Mouse (Mus musculus) frontal cortex, postnatal 10 days (tissue): ENCODE data around the gene Strada.

Experiments used
- DNase-seq, 2 experiments: peaks; one replicate each; pipeline ENCODE4 v3.0.0; 2022; ENCODE audit warnings: low spot score in 2 of 2, mixed read lengths in 1 of 2

Strada gene

DNA sequence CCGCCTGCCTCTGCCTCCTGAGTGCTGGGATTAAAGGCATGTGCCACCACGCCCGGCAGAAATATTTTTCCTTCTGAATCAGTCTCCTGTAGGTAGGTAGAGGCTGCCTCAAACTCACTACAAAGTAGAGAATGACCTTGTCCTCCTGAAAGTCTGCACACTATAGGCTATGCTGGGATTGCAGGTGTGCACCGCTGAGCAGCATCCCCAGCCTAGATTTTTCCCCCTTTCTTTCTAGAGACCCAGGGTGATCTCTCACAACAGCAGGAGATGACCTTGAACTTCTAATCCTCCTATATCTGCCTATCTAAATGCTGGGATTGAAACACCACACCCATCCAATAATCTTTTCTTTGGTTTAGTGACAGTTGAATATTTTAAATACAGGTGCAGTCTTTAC is 14.6 kb downstream of the Strada start:
- DNase-seq, result no peak

DNA sequence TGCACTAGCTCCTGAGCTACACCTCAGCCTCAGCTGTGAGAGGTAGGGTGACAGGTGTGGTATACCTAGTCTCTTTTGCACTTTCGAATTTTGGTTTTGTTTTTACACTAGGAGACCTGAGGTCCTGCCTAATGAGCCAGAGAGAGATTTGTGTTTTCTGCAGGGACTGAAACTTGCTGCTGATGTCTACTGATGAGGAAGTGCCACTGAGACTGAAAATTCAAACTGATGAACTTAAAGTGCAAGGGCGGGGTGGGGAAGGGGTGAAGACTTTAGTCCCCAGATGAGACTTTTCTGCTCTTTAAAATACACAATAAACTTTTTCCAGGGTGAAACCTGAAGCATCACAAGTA is 21.5 kb downstream of the Strada start:
- no peak for DNase-seq

DNA sequence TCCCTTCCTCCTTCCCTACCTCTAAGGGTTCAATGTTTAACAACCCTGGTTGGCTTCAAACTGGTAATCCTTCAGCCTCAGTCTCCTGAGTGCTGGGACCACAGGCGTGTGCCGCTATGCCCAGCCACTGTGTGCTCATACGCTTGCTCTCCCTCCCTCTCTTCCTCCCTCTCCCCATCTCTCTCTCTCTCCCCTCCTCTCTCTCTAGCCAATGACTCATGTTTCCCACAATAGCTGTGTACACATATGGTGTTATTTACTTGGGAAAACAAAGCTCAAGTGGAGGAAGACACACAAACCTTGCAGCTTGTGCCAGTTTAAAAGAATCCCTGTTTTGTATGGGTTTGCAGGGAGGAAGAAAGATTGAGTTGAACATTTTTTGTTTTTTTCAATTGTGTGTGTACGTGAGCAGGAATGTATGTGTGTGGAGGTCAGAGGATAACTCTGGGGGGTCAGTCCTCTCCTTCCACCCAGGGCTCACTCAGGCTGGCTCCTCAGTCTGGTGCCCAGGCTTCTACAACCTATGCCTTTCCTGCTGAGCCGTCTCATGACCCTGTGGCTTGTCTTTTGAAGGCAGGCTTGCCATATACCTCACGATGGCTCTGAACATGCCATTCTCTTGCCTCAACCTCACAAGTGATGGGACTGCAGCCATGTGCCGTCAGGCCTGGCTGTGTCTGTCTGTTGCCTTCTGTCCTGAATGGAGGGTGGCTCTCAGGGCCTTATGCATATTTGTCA is 22.1 kb downstream of the Strada start:
- no peak for DNase-seq

DNA sequence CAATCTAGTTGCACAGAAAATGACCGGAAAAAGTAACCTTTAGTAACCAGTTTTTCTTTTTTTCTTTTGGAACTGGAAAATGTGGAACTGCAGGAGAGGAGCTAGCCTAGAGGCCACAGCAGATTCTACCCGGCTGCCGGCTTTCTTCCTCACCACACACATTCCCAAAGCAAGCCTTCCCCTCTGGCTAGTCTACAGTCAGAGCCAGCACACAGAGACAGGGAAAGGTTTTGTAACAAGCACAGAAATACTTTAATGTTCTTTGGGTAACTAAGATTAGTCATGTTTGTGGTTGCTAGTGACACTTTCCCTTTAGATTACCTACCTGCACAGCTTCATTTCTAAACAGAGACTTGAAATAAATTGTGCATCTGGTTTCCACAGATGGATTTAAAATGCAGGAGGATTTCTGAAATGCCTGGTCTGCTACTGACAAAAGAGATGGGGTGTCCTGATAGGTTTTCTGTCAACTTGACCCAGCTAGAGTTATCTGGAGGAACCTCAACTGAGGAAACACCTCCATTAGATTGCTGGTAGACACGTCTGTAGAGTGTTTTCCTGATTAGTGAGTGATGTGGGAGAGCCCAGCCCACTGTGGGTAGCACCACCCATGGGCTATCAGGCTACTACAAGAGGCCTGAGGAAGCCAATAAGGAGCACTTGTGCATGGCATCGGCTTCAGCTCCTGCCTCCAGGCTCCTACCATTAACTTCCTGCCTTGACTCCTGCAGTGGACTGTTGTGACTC is 23.8 kb downstream of the Strada start:
- DNase-seq, result no peak

DNA sequence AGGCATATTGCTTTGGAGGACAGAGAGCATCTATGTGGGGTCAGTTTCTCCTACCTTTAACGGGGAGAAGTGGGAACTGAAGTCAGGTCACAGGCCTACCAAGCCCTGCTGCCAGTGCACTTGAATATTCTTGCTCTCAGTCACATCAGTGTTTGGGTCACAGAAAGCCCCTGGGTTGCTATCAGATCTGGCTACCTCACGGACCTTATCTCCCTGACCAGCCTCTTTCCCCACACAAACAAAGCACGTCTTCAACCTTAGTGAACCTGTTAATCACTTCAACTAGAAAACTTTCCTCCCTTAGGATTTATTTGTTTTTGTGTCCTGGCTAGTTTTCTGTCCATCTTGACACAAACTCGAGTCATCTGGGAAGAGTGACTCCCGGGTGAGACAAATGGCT is 25.6 kb downstream of the Strada start:
- DNase-seq, result no peak

DNA sequence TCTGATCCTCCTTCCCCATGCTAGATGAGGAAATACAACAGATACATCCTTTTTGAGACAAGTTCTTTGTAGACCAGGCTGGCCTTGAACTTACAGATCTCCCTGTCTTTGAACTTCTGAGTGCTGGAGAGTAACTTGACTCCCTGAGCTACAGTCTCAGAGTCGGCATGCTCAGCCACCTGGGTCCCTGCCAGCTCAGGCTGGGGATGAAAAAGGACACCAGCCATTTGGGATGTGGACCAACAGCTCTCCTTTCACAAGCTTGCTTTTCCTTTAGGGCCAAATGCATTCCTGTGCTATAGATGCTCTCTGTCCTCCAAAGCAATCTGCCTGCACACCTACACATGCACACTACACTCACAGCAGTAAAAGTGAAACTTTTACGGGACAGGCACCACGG is 26.9 kb downstream of the Strada start:
- no peak for DNase-seq

DNA sequence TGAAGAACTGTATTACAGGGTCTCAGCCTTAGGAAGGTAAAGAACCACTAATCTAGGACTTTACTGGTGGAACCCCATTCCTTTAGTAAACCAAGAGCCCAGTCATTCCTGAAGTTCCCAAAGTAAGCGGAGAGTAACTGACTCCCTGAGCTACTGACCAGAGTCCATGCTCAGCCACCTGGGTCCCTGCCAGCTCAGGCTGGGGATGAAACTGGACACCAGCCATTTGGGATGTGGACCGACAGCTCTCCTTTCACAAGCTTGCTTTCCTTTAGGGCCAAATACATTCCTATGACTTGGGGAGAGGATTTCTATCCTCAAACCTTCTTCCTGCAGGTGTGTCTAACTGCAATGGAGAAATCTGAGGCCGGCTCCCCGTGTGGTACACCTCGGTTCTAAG is 27.6 kb downstream of the Strada start:
- DNase-seq, result no peak

DNA sequence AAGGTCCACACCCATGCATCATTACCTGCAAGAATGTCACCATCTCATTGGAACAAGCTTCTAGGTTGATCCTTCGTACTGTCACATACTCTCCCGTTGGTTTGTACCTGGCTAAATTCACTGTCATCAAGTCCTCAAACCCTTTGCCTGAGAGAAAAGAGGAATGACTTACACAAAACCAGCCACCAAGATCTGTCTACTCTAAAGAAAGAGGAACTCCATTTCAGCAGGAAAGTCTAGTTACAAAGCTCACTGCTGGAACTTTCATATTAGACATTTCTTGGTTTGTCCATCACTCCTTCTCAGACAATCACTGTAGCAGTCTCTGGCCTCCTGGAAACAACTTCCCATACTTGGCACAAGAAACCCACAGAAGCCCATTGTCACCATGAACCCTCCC is 28.7 kb downstream of the Strada start:
- DNase-seq, result no peak

DNA sequence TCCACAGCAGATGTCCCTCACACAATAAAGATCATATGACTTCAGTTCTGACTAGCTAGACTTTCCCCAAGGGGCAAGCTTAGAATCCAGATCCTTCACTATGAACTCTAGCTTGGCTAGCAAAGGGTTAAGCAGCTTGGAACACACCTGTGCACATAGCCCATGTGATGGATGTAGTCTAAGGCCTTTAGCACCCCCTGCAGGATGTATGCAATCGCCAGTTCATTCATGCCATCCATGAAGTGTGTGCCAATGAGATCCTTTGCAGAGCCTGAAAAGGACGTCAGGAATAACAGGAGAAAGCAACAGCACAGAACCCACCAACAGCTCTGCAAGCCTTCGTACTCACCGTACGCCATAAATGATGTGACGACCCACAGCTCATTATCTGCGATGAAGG is 31.2 kb downstream of the Strada start:
- DNase-seq, result no peak

DNA sequence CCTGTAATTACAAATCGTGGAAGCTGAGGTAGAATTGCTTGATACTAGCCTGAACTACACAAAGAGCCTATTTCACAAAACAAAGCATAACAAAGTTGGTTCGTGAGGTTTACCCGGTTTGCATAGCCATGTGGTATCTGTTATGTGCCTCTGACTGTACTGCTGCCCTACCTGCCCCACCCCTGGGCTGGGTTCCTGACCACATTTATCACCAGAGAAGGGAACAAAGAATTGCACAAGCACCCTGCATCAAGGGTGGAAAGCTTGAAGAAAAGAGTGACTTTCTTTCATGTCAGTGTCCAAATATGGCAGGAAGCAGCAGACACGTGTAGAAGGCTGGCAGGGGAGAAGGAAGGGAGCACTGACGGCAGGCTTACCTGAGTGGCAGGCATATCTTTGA is 34.5 kb downstream of the Strada start:
- DNase-seq, result no peak

DNA sequence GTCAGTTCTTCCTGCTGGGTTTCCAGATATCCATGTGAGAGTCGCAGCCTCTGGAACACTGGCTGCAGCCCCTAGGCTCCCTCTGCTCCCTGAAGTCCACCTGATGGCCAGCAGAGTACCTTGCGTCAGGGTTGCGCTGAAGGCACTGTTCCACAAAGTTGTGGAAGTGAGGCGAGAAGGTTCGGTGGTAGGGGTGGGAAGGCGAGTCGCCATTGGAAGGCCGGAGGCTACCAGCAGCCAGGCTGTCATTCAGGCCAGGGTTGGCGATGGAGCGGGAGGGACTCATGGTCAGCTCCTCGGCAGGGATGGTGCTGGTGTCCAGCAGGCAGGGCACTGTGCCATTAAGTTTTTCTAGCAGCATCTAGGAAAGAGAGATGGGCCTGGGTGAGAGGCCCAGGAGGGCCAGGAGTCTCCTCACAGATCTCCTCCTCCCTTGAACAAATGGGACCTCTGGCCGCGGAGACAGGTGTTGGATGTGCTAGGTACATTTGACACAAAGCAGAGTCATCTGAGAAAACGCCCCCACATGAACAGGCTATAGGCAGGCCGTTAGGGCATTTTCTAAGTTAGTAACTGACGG is 37.3 kb downstream of the Strada start:
- DNase-seq, result no peak

DNA sequence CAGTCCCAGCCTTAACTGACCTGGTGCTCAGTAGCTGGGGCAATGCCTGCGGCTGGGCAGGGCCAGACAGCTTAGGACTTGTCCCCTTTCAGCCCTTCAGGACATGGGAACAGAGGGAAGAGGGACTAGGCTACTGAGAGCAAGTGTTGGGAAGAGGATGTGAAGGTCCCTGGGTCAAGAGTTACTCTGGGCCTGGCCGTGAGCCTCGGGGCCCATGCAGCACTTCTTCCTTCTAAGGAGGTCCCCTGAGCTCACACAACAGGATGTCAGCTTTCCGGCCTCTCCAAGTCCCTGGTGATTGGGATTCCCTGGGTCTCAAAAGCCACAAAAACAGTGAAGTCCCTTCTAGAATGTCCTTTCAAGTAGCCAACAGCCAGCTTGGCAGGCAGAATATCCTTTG is 38.4 kb downstream of the Strada start:
- no peak for DNase-seq

DNA sequence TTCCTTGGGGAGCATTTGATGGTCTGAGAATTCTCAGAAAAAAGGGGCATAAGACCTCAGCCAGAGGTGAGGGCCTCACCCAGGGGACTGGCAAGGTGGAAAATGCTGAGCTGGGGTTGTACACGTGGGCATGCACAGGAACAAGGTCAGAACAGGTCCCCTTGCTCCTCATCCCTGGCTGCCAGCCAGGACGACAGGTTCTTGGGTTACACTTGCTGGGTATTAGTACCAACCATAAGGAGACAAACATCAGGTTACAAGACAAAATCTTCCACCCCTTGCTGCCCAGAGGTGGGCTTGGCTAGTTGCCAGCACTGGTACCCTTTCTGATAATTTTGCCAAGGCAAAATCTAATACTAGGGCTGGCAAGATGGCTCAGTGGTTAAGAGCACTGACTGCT is 39.7 kb downstream of the Strada start:
- DNase-seq, result no peak

DNA sequence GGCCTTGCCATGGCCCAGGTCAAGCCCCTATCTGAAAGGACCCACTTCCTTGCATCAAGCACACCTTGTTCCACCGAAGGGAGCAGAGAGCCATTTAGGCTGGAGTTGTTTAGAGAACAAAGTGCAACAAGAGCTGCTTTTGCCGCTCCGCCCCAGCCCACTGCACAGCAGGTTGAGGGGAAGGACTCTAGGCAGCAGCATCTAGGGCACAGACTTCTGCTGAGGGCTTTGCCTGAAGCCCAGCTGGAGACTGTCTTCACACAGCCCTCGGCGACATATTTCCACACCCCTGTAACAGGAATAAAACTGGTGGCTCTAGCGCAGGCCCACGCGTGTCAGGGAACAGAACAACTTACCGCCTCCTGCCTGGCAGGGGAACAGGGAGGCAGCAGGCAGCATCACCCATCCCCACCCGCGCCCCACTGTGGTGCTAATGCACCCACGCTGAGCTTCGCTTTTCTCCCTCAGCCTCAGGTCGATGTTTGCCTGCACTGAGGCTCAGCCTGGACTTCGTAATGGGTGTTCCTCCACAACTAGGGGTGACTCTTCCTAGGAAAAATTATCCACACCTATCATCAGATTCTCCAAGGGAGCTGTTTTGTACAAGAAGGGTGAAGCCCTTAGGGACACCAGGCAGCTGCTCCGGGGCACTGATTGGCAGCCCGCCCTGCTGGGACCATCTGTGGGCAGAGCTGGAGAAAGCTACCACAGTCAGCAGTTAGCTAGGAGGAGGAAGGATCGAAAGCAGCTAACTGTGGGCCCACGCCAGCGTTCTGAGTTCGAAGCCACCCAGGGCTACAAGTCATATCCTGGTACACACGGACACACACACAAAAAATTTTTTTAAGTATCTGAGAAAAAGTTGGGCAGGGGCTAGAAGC is 40.9 kb downstream of the Strada start, which contains the start of the genes Gm10840 and Limd2:
TSS of gene Gm10840 (plus strand) at position 10 of the 881 bp plus-strand sequence.
TSS of gene Limd2 (minus strand) at position 20 of the 881 bp plus-strand sequence.
- DNase-seq, result peak; percentile 74 to 88

DNA sequence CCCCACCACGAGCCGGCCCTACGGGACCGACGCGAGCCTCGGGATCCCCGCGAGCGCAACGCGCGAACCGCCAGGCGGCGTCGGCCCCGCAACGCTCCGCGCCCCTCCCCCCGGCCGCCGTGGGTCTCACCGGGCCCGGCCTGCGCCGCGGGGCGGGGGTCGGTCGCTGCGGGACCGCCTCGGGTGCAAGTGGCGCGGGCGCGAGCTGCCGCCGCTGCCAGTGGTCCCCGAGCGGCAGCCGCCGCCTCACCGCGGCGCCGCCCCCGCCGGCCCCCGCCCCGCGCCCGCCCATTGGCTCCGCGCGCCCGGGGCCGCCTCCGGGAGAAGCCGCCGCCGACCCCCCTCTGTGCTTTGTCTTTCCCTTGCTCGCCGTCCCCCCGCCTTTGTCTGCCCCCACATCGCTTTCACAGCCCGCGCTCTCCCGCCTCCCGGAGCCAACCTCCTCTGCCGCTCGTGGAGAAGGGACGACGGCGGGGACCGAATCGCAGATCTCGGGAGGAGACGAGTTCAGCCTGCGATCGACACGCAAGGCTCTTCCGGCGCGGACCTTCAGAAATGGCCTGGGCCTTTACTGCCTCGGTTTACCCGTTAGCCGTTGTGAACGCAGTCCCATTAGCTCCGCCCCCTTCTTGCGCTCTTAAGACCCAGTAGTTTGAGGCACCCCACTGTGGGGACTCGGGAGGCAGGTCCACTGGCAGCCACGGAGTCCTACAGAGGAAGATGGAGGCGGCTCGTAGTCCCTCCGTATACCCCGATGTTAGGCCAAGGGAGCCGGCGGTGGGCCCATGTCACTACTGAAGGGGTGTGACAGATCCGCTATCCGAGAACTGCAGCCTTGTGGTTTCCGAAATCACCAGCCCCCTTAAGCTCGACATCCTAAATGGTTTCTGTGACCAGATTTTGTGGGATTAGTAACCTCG is 41.8 kb downstream of the Strada start:
- DNase-seq, result peak; percentile 76 to 85

DNA sequence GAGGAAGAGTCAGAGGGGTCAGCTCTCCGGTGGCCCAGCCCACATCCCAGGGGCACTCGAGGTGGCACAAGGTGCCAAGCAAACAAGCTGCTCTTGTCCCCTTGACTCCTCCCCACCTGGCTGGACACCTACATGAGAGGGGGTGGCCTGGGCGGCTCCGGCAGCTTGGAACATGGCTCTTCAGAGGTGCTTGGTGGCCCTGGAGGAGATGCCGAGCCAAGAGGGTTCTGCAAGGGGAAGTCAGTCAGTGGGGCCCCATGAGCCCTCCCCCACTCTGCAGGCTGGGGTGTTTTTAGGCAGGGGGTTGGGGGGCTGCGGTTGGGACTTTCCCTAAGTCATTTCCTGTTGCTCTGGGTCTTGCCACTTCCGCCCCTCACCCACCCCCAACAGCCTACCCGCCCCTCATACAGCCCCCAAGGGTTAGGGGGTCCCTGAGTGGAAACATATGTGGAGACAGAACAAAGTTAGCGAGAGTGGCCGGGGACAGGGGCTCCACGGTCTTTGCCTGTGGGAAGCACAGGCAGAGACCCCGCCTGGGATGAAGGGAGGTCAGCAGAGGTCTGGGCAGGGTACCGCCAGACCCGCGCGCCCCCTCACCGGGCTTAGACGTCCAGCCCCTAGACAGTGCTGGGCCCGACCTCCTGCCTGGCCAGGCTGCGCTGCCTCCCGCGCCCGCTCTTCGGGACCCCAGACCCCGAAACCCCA is 42.6 kb downstream of the Strada start:
- DNase-seq, result peak; percentile 55 to 69

DNA sequence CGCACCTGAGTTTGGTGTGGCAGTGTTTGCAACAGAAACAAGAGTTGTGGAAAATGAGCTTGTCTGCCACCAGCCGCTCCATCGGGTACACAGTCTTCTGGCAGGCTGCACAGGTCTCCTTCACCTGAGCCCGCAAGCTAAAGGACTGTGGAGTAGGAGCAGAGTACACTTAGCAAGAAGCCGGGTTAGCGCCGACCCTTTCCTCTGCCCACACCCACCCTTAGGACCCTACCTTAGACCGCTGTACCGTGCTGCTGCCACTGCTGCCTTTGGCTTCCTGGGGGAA is 43.1 kb downstream of the Strada start:
- no peak for DNase-seq

DNA sequence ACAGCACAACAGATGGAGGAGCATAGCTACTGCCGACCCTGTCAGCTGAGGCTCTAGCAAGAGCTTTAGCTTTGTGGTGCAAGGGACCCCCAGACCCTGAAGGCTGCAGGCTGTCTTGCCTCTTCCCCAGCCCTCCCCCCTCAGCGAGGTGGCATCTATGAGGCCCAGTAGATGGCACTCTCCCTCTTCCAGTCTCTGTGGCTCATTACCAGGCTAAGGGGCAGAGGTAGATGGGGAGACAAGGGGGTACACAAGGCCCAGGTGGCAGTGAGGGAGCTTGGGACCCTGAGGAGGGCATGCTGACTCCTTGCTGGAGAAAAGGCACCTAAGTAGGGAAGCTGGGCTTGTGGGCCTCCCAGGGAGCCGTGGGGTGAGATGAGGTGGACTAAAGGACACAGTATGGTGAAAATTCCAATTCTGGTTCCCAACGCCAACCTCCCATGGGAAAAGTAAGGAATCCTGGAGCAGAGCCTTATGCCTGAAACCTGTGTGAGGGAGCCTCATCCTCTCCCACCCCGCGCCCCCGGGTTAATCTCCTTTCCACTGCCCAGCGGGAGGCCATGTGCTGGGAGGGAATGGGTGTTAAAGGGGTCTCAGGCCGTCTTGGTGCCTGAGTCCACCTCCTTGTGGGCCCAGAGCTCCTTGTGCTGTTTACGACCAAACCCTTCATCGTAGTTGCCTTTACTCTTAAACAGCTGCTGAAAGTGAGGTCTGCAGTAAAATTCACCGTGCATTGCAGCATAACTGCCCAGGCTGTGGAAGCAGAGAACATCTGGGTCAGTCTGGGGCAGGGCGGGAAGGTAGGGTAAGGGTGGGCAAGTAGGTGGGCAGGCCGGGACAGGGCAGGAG is 43.7 kb downstream of the Strada start:
- no peak for DNase-seq

DNA sequence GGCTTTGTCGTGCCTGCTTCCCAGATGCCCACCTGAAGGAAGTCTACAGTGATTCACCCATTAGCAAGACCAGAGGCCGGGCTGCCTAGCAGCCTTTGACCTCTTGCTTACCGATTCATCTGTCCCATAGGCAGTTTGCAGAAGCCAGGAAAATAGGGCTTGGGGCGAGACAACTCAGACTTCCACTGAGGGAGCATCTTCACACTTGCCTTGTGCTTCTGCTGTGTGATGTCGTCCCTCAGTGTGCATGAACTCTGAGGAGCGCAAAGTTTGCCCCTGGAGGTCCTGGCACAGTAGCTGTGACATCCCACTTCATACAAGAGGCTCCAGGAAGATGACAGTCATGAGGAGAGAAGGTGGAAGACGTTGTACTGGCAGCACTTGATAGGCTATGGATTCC is 44.8 kb downstream of the Strada start:
- DNase-seq, result no peak

DNA sequence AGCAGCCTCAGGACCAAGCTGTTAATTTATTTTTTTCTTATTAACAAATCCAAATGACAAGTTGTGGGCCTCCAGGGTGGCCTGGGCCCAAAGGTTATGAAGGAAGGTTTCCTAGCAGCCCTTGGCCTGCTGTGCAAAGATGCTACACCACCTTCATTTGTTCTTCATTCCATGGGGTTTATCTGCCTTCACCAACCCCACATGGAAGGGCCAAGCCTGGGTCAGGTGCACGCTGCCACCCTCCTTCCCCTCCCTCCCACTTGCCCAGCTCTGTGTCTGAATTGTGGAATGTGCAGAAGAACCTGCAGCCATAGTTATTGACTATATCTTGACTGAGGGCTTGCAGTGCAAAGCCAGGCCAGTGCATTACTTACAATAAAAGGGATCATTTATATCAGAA is 45.7 kb downstream of the Strada start:
- DNase-seq, result no peak
